Mouse (Mus musculus) brain, embryonic 14.5 days (tissue): ENCODE measurements around the gene Cep112.

Experiments used
- CTCF ChIP-seq: fragments of 200-500 bp; IDR thresholded peaks from 2 replicates; pipeline ENCODE4 v1.5.1; 2012; ENCODE audit warnings: inconsistent platforms, mild to moderate bottlenecking, moderate library complexity, borderline replicate concordance; ENCODE audit not compliant: insufficient read depth, insufficient read length; ENCODE audit errors: extremely low read depth
- POLR2A ChIP-seq: fragments of 200-500 bp; IDR thresholded peaks from 2 replicates; pipeline ENCODE4 v1.6.1; 2012; ENCODE audit warnings: mild to moderate bottlenecking, inconsistent platforms, borderline replicate concordance; ENCODE audit not compliant: poor library complexity, insufficient read depth, insufficient read length, severe bottlenecking; ENCODE audit errors: extremely low read depth

- no peak for TF ChIP-seq CTCF
- TF ChIP-seq POLR2A: no peak
These were observed 477.3 kb downstream of the Cep112 start for GRCm38 (mm10) chr11:108902303-108902702.
